Mouse (Mus musculus): ENCODE data around the gene Iqcg. TPM values are rescaled to one million over a fixed set of nuclear protein-coding genes. Genes with fewer than 3 reads are reported as not detected.

Iqcg gene
- polyA plus RNA-seq, 1 experiment from 2014 or later: 0.40 TPM

DNA sequence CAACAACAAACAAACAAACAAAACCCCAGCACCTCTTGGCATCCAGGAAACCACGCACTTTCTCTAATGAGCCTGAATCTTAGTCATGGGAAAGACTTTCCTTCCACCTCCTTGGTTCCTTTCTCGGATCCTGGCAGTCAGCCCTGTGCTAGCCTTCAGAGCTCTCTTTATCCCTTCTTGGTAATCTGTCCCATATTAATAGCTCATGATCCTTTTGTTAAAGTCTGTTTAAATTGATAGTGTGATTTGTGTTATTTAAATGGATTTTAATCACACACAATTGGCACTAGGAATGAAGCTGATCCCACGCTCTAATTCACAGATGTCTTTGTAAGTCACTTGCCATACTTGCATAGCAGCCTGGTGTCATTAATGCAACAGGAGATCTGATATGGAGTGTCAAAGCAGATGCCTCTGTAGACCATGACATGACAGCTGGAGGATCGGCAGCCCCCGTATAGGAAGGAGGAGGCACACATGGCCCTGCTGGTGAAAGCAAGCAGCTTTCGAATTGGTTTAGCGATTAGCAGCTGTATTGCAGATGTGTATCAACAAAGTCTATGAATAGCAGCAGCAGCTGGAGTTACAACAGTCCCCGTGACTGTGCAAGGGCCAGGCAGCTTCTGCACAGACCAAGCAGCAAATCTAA, 31.4 kb downstream of the Iqcg start:
- Histone ChIP-seq H3K36me3 (ENCODE audit: inconsistent target) (no peaks in the 10 kb centered on the region), H3K79me2 (ENCODE audit: inconsistent target) (no peaks in the 10 kb centered on the region), H3K27ac (no peak overlapping the region), H3K4me3 (ENCODE audit: inconsistent target) (no peak overlapping the region)
- 92% methylated on average over 8 of the region's 8 CpGs for WGBS (ENCODE audit: missing documents)

GRCm38 (mm10) chr16:33023750-33024149, 32.3 kb downstream of the Iqcg start:
- H3K27ac ChIP-seq: no peak overlapping the region
- 2% methylated on average over 3 of the region's 4 CpGs for WGBS (ENCODE audit: missing documents)
- no peaks in the 10 kb centered on the region for H3K36me3 ChIP-seq (ENCODE audit: inconsistent target)
- H3K79me2 ChIP-seq (ENCODE audit: inconsistent target): no peaks in the 10 kb centered on the region
- no peak overlapping the region for H3K4me3 ChIP-seq (ENCODE audit: inconsistent target)

DNA sequence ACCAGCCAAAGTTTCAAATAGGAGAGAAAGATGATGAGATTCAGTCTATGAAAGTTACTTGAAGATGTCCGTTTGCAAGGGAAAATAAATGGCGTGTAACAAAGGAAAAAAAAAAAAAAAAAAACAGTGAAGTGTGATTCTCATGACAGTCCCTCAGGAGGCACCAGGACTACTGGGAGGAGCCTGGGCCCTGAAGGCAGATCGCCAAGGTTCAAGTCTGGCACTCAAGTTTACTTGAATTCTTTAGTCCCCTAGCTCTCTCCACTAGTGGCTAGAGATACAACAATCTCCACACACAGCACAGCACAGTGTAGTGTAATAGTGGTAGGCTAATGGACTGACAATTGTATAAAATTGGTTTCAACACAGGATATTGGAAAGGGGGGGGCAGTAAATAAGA, 34.6 kb downstream of the Iqcg start:
- Histone ChIP-seq H3K36me3 (ENCODE audit: inconsistent target) (no peaks in the 10 kb centered on the region), H3K79me2 (ENCODE audit: inconsistent target) (no peaks in the 10 kb centered on the region), H3K27ac (no peak overlapping the region), H3K4me3 (ENCODE audit: inconsistent target) (no peak overlapping the region)
- WGBS (ENCODE audit: missing documents): 86% methylated on average over 2 of the region's 3 CpGs

DNA sequence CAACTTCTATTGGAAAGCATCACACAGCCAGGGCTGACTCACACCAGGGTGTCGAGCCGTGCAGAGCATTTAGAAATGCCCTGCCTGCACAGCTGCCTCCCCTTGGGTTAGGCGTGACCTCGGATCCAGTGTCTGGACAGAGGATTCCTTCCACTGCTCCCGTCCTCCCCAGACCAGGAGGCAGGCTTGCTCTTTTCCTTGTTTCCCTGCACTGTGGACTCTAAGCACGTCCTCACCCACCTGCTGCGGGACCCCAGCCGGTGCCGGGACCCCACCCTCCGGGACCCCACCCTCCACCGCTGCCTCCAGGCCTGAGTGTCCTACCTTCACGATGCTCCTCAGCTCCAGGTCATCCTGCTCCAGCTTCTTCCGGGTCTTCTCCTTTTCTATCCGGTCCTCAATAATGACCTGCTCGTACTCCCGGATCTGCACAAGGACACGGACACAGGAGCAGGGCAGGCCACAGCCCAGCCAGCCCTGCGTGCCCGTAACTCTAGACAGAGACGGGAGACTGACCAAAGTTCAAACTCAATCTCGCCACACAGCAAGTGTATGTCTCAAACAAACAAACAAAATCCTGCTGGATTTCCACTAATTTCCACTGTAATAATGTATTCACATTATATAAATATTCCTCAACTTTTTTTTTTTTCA, 36.8 kb downstream of the Iqcg start:
- Histone ChIP-seq H3K36me3 (ENCODE audit: inconsistent target) (peaks cover 14% of the 10 kb centered on the region), H3K79me2 (ENCODE audit: inconsistent target) (no peaks in the 10 kb centered on the region), H3K27ac (no peak overlapping the region), H3K4me3 (ENCODE audit: inconsistent target) (no peak overlapping the region)
- 95% methylated on average over 21 of the region's 21 CpGs for WGBS (ENCODE audit: missing documents)

- H3K36me3 ChIP-seq (ENCODE audit: inconsistent target): peaks cover 28% of the 10 kb centered on the region
- no peak overlapping the region for H3K4me3 ChIP-seq (ENCODE audit: inconsistent target)
- H3K27ac ChIP-seq: no peak overlapping the region
- WGBS (ENCODE audit: missing documents): 62% methylated on average over 5 of the region's 5 CpGs
- H3K79me2 ChIP-seq (ENCODE audit: inconsistent target): no peaks in the 10 kb centered on the region
Observed at GRCm38 (mm10) chr16:33017677-33018349, 38.2 kb downstream of the Iqcg start.

GRCm38 (mm10) chr16:33015986-33016385, 40.0 kb downstream of the Iqcg start:
- Histone ChIP-seq H3K4me3 (ENCODE audit: inconsistent target) (no peak overlapping the region), H3K36me3 (ENCODE audit: inconsistent target) (peaks cover 43% of the 10 kb centered on the region), H3K27ac (no peak overlapping the region), H3K79me2 (ENCODE audit: inconsistent target) (no peaks in the 10 kb centered on the region)
- WGBS (ENCODE audit: missing documents): 81% methylated on average over 2 of the region's 2 CpGs

- no peak overlapping the region for H3K27ac ChIP-seq
- peaks cover 49% of the 10 kb centered on the region for H3K36me3 ChIP-seq (ENCODE audit: inconsistent target)
- H3K79me2 ChIP-seq (ENCODE audit: inconsistent target): no peaks in the 10 kb centered on the region
- WGBS (ENCODE audit: missing documents): 100% methylated on average over 3 of the region's 3 CpGs
- H3K4me3 ChIP-seq (ENCODE audit: inconsistent target): no peak overlapping the region
Observed at GRCm38 (mm10) chr16:33015396-33015907, 40.6 kb downstream of the Iqcg start.

DNA sequence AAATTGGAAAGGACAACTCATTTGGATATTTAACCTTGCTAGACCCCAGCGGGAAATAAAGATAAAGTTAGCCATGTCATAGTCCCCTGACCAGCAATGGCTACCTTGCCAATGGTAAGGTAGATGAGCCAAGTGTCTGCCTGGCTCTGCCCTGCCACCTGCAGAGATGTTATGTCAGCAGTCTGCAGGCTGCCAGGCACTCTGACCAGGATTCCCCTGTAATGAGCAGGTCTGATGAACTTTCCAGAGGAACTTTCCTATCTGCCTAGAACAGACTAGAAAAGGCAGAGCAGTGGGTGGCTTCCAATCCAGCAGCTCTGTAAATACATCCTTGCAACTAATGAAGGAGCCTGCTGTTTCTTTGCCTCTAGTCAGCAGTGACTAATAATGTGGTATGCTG, 41.1 kb downstream of the Iqcg start:
- peaks cover 54% of the 10 kb centered on the region for H3K36me3 ChIP-seq (ENCODE audit: inconsistent target)
- H3K27ac ChIP-seq: no peak overlapping the region
- H3K79me2 ChIP-seq (ENCODE audit: inconsistent target): no peaks in the 10 kb centered on the region
- H3K4me3 ChIP-seq (ENCODE audit: inconsistent target): no peak overlapping the region
- WGBS (ENCODE audit: missing documents): 100% methylated on average over 1 of the region's 1 CpGs

DNA sequence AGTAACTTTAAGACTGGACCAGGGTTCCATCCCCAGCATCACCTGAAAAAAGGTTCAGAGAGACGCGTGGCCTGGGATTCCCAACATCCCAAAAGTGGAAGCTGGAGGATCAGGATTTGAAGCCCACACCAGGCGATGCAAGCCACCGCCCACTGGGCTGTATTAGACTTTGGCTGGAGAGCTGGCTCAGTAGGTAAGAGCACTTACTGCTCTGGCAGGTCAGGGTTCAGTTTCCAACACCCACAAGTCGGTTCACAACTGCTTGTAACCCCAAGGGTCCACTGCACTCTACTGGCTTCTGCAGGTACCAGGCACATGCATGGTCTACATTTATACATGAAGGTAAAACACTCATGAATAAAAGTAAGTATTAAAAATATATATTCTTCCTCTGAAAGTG, 42.2 kb downstream of the Iqcg start:
- Histone ChIP-seq H3K27ac (no peak overlapping the region), H3K79me2 (ENCODE audit: inconsistent target) (no peaks in the 10 kb centered on the region), H3K4me3 (ENCODE audit: inconsistent target) (no peak overlapping the region), H3K36me3 (ENCODE audit: inconsistent target) (peaks cover 65% of the 10 kb centered on the region)
- WGBS (ENCODE audit: missing documents): 95% methylated on average over 5 of the region's 5 CpGs

- H3K79me2 ChIP-seq (ENCODE audit: inconsistent target): no peaks in the 10 kb centered on the region
- H3K36me3 ChIP-seq (ENCODE audit: inconsistent target): peaks cover 96% of the 10 kb centered on the region
- H3K27ac ChIP-seq: no peak overlapping the region
- no peak overlapping the region for H3K4me3 ChIP-seq (ENCODE audit: inconsistent target)
- 97% methylated on average over 6 of the region's 6 CpGs for WGBS (ENCODE audit: missing documents)
Observed at GRCm38 (mm10) chr16:33010166-33010565, 45.9 kb downstream of the Iqcg start.

- no peak overlapping the region for H3K27ac ChIP-seq
- 100% methylated on average over 7 of the region's 7 CpGs for WGBS (ENCODE audit: missing documents)
- no peaks in the 10 kb centered on the region for H3K79me2 ChIP-seq (ENCODE audit: inconsistent target)
- no peak overlapping the region for H3K4me3 ChIP-seq (ENCODE audit: inconsistent target)
- peaks cover 91% of the 10 kb centered on the region for H3K36me3 ChIP-seq (ENCODE audit: inconsistent target)
Observed at GRCm38 (mm10) chr16:33007436-33007835, 48.6 kb downstream of the Iqcg start.

DNA sequence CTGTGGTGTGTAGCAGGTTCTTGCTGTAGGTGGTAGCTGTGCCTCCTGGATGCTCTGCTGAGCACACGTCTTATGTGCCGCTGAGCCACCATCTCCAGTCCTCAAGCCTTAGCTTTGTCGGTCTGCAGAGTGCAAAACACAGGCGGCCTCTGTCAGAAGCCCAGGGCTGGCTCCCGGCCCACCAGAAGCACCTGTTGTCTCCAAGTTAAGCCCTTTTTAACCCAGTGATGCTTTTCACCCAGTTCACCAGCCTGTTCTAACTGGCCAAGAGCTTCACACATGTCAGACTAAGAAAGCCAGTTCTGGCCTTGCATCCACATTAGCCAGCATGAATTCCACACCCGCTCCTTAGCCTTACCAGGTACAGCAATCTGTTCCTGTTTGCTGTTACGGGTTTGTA, 49.1 kb downstream of the Iqcg start:
- Histone ChIP-seq H3K4me3 (ENCODE audit: inconsistent target) (no peak overlapping the region), H3K27ac (no peak overlapping the region), H3K36me3 (ENCODE audit: inconsistent target) (peaks cover 90% of the 10 kb centered on the region), H3K79me2 (ENCODE audit: inconsistent target) (no peaks in the 10 kb centered on the region)
- 95% methylated on average over 7 of the region's 7 CpGs for WGBS (ENCODE audit: missing documents)

GRCm38 (mm10) chr16:33005216-33005615, 50.8 kb downstream of the Iqcg start:
- Histone ChIP-seq H3K79me2 (ENCODE audit: inconsistent target) (no peaks in the 10 kb centered on the region), H3K27ac (no peak overlapping the region), H3K36me3 (ENCODE audit: inconsistent target) (peaks cover 91% of the 10 kb centered on the region), H3K4me3 (ENCODE audit: inconsistent target) (no peak overlapping the region)
- 95% methylated on average over 9 of the region's 9 CpGs for WGBS (ENCODE audit: missing documents)

DNA sequence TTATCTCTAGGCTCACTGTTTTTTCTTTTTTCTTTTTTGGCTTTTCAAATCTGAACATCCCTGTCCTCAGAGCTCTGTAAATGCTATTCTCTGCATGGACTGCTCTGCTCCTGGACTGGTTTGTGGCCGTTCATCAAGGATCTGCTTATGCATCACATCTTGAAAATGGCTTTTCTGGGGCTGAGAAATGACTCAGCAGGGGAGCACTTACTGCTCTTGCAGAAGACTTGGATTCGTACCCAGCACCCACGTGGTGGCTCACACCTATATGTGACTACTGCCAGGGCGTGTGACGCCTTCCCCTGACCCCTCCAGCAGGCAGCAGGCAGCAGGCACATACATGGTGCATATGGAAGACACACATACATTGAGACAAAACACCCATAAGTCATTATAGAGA, 63.9 kb downstream of the Iqcg start:
- Histone ChIP-seq H3K79me2 (ENCODE audit: inconsistent target) (no peaks in the 10 kb centered on the region), H3K27ac (no peak overlapping the region), H3K36me3 (ENCODE audit: inconsistent target) (peaks cover 69% of the 10 kb centered on the region), H3K4me3 (ENCODE audit: inconsistent target) (no peak overlapping the region)
- 96% methylated on average over 5 of the region's 5 CpGs for WGBS (ENCODE audit: missing documents)

GRCm38 (mm10) chr16:32984631-32985030, 71.4 kb downstream of the Iqcg start:
- WGBS (ENCODE audit: missing documents): 100% methylated on average over 2 of the region's 2 CpGs
- H3K4me3 ChIP-seq (ENCODE audit: inconsistent target): no peak overlapping the region
- no peaks in the 10 kb centered on the region for H3K79me2 ChIP-seq (ENCODE audit: inconsistent target)
- no peak overlapping the region for H3K27ac ChIP-seq
- peaks cover 48% of the 10 kb centered on the region for H3K36me3 ChIP-seq (ENCODE audit: inconsistent target)

Data from macrophage (primary cell).